Mouse (Mus musculus): ENCODE data around the gene Nsrp1. TPM values are rescaled to one million over a fixed set of nuclear protein-coding genes. Genes with fewer than 3 reads are reported as not detected.
"Not testable (repeated sequence)": the region's sequence is repeated elsewhere in the genome, so short reads cannot be mapped to it uniquely, and the experiment has no call there.

The Nsrp1 gene
- polyA plus RNA-seq, 1 experiment: 19.4 TPM

DNA sequence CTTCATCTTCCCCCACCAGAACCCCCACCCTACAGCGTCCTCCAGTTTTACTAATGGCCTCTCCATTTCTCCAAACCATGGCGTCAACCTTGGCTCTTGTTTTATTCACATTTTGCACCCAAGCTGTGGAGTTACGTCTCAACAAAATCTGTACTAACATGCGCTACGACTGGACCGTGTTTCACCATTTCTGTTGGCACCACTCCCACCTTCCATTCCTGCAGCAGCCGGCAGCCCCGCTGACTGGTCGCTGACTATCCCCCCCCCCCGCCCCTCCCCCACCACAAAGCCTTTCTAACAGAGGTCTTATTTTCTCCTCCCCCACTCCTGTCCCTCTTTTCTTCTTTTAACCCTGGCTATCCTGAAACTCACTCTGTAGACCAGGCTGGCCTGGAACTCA is 17.0 kb upstream of the Nsrp1 start:
- Histone ChIP-seq H3K27ac (ENCODE audit: insufficient read depth, low read length) (no peak overlapping the region), H3K4me1 (ENCODE audit: control insufficient read depth, insufficient read depth, low read length) (no peaks in the 10 kb centered on the region), H3K4me3 (ENCODE audit: insufficient read depth, low read length) (no peak overlapping the region)
- TF ChIP-seq CTCF (IDR thresholded peaks at IDR 0.05; ENCODE audit: borderline replicate concordance, insufficient read depth, low read length) (no peak), POLR2A (IDR thresholded peaks at IDR 0.05; ENCODE audit: low read depth, low read length) (no peak)

DNA sequence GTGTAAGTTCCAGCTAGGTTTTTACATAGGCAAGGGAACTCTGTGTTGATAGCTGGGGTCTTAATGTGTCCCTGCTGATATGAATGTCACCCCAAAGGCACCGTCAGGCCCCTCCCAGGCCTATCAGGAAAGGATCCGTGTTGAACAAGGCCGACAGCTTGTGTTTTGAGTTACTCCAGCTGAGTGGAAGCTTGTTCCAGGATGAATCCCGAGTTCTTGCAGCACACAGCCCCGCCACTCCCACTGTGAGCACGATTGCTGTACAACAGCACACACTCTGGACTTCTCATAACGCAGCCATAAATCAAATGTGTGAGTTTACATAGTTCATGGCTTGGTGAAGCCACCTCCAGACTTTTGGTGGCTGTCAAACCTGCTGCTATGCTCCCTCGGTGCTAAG is 15.9 kb upstream of the Nsrp1 start:
- Histone ChIP-seq H3K27ac (ENCODE audit: insufficient read depth, low read length) (no peak overlapping the region), H3K4me1 (ENCODE audit: control insufficient read depth, insufficient read depth, low read length) (no peaks in the 10 kb centered on the region), H3K4me3 (ENCODE audit: insufficient read depth, low read length) (no peak overlapping the region)
- TF ChIP-seq CTCF (IDR thresholded peaks at IDR 0.05; ENCODE audit: borderline replicate concordance, insufficient read depth, low read length): no peak
- no peak for TF ChIP-seq POLR2A (IDR thresholded peaks at IDR 0.05; ENCODE audit: low read depth, low read length)

DNA sequence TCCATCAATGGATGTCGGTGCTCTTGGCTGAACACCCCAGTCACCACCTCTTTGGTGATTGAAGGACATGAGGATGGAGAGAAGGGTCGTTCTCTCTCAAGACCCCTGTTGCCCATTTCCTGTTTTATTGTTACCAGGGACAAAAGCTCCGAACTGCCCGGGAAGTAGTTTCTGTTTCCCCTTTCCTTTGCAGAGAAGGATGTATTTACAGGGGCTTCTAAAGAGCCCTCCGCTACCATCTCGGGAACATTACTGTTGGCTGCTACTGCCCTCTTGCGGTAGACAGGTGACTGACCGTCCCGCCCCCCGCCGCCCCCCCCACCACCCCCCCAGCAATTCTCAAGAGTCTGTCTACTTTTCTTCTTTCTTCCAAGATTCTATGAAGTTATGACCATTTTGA is 15.0 kb upstream of the Nsrp1 start:
- peak overlapping the region; percentile 17; the same call in 1 of the 2 replicates for H3K4me3 ChIP-seq (ENCODE audit: insufficient read depth, low read length)
- TF ChIP-seq CTCF (IDR thresholded peaks at IDR 0.05; ENCODE audit: borderline replicate concordance, insufficient read depth, low read length): peak; percentile 46; the same call in 1 of the 2 replicates
- TF ChIP-seq POLR2A (IDR thresholded peaks at IDR 0.05; ENCODE audit: low read depth, low read length): no peak
- H3K27ac ChIP-seq (ENCODE audit: insufficient read depth, low read length): no peak overlapping the region
- no peaks in the 10 kb centered on the region for H3K4me1 ChIP-seq (ENCODE audit: control insufficient read depth, insufficient read depth, low read length)

DNA sequence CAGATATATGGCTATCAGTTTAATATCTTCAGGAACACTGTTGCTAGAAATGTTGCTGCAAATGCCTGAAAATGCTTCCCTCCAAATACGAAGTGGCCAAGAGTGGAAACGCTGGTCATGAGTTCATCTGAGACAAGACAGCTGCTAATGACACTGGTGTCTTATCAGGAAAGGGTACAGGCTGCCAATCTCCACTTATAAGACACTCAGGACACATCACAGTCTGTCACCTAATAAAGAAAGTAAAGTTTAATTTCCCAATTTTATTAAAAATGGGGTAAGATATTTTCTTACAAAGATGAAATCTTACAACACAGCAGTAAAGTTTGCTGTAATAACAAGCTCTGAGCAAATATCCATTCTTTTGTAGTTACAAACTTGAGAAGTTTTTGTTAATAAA is 10.9 kb upstream of the Nsrp1 start:
- no peaks in the 10 kb centered on the region for H3K4me1 ChIP-seq (ENCODE audit: control insufficient read depth, insufficient read depth, low read length)
- TF ChIP-seq CTCF (IDR thresholded peaks at IDR 0.05; ENCODE audit: borderline replicate concordance, insufficient read depth, low read length) (no peak), POLR2A (IDR thresholded peaks at IDR 0.05; ENCODE audit: low read depth, low read length) (no peak)
- no peak overlapping the region for H3K4me3 ChIP-seq (ENCODE audit: insufficient read depth, low read length)
- no peak overlapping the region for H3K27ac ChIP-seq (ENCODE audit: insufficient read depth, low read length)

DNA sequence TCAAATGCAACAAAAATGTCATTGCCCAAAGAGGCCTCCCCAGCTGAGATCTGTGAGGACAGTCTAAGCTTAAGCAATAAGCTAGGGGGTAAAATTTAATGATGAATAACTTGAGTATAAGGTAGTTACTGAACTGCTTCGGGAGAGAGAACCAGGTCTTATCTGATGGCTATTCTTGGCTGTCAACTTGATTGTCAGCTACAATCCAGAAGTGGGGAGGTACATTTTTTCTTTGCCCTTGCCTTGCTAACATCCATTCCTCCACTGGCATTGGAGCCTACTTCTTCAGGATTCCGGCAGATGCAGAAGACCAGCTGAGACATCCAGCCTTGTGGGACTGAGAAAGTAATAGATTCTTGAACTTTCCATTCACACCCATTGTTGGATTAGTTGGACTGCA is 8.8 kb upstream of the Nsrp1 start:
- H3K4me3 ChIP-seq (ENCODE audit: insufficient read depth, low read length): no peak overlapping the region
- H3K27ac ChIP-seq (ENCODE audit: insufficient read depth, low read length): no peak overlapping the region
- TF ChIP-seq CTCF (IDR thresholded peaks at IDR 0.05; ENCODE audit: borderline replicate concordance, insufficient read depth, low read length): no peak
- TF ChIP-seq POLR2A (IDR thresholded peaks at IDR 0.05; ENCODE audit: low read depth, low read length): no peak

DNA sequence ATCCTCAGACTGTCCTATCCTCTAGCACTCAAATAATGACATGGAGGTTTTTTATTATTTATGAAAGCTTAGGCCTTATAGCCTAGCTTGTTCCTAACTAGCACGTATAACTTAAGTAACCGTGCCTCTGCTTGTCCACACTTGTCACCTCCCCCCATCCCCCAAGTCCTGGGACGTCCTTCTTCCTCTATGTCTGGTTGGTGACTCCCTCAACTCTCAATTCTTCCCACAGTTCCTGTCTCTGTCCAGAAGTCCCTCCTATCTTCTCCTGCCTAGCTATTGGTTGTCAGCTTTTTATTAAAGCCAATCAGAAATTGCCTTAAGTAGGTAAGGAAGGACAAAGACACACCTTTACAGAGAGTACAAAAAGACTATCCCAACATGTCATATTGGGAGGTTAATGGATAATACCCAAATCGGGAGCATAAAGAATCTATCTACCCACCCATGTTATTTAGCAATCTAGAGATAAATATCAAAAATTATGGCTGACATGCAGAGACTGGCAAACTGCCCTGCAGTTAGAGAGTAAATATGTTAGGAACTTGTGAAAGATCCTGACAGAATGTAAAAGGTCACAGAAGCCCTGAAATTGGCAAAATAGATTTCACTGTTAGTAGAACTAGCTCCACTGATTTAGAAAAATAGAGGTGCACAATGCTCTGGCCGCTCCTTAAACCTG is 5.9 kb upstream of the Nsrp1 start:
- TF ChIP-seq CTCF (IDR thresholded peaks at IDR 0.05; ENCODE audit: borderline replicate concordance, insufficient read depth, low read length): no peak
- TF ChIP-seq POLR2A (IDR thresholded peaks at IDR 0.05; ENCODE audit: low read depth, low read length): no peak
- no peaks in the 10 kb centered on the region for H3K4me1 ChIP-seq (ENCODE audit: control insufficient read depth, insufficient read depth, low read length)
- no peak overlapping the region for H3K4me3 ChIP-seq (ENCODE audit: insufficient read depth, low read length)
- no peak overlapping the region for H3K27ac ChIP-seq (ENCODE audit: insufficient read depth, low read length)

More for the DNA sequence above, 8.8 kb upstream of the Nsrp1 start:
- H3K4me1 ChIP-seq (ENCODE audit: control insufficient read depth, insufficient read depth, low read length): no peaks in the 10 kb centered on the region

DNA sequence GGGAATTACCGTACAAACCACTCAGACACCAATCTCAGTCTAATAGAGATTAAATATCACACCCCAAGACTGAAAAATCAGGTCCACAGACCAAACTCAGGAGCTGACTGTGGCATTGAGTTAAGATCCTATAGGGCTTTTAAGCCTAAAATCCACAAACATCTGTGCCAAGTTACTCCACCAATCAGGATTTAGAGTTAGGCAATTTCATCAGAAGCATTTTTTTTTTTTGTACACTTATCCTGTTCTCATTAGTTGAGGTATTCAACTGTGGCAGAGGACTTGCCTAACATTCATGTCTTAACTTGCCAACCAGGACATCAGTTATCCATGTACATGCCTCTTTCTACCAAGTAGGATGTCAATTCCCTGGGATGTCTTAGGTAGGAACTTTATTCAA is 1.1 kb upstream of the Nsrp1 start:
- Histone ChIP-seq H3K4me3 (ENCODE audit: insufficient read depth, low read length) (no peak overlapping the region), H3K4me1 (ENCODE audit: control insufficient read depth, insufficient read depth, low read length) (no peaks in the 10 kb centered on the region), H3K27ac (ENCODE audit: insufficient read depth, low read length) (no peak overlapping the region)
- TF ChIP-seq CTCF (IDR thresholded peaks at IDR 0.05; ENCODE audit: borderline replicate concordance, insufficient read depth, low read length) (no peak), POLR2A (IDR thresholded peaks at IDR 0.05; ENCODE audit: low read depth, low read length) (no peak)

DNA sequence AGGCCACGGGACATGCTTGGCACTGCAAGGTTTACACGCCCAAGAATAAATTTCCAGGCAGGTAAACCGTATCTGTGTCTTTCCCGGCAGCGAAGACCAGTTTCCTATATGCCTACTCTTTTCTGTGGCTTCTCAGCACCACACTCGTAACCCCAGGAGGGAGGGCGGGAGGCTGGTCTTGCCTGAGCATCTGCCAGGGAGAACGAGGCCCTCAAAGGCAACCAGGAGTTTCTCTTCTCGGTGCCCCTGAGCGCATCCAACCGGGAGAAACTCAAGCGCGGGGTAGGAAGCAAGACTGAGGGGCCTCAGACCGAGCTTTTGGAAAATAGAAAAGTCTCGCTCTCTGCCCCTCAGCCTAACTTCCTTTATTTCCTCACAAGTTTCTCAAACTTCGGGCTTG is 443 bp downstream of the Nsrp1 start:
- no peaks in the 10 kb centered on the region for H3K4me1 ChIP-seq (ENCODE audit: control insufficient read depth, insufficient read depth, low read length)
- H3K27ac ChIP-seq (ENCODE audit: insufficient read depth, low read length): peak overlapping the region; percentile 21
- TF ChIP-seq CTCF (IDR thresholded peaks at IDR 0.05; ENCODE audit: borderline replicate concordance, insufficient read depth, low read length): no peak
- no peak for TF ChIP-seq POLR2A (IDR thresholded peaks at IDR 0.05; ENCODE audit: low read depth, low read length)
- peak overlapping the region; percentile 86 for H3K4me3 ChIP-seq (ENCODE audit: insufficient read depth, low read length)

DNA sequence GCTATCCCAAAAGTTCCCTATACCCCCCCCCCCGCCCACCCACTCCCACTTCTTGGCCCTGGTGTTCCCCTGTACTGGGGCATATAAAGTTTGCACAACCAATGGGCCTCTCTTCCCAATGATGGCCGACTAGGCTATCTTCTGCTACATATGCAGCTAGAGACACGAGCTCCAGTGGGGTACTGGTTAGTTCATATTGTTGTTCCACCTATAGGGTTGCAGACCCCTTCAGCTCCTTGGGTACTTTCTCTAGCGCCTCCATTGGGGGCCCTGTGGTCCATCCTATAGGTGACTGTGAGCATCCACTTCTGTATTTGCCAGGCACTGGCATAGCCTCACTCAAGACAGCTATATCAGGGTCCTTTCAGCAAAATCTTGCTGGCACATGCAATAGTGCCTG is 904 bp downstream of the Nsrp1 start:
- H3K27ac ChIP-seq (ENCODE audit: insufficient read depth, low read length); H3K4me1 ChIP-seq (ENCODE audit: control insufficient read depth, insufficient read depth, low read length): not testable (repeated sequence)
- peak overlapping the region; percentile 86 for H3K4me3 ChIP-seq (ENCODE audit: insufficient read depth, low read length)

DNA sequence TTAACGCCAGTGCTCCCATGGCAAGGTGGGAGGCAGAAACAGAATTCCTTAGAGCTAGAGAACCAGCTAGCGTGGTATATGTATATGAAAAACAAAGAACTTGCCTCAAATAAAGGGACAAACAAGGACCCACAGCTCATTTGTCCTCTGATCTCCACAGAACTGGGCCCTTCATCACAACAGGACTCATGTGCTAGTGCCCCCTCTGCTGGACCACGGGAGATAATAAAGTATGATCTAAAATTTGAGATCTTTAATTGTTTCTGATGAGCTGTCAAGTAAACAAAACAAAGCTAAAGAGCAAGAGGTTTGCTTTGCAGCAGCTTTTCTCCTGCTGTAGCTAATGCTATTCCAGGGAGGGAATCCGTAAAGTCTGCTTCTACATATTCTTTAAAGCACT is 7.5 kb downstream of the Nsrp1 start:
- TF ChIP-seq POLR2A (IDR thresholded peaks at IDR 0.05; ENCODE audit: low read depth, low read length) (no peak), CTCF (IDR thresholded peaks at IDR 0.05; ENCODE audit: borderline replicate concordance, insufficient read depth, low read length) (no peak)
- Histone ChIP-seq H3K4me3 (ENCODE audit: insufficient read depth, low read length) (no peak overlapping the region), H3K27ac (ENCODE audit: insufficient read depth, low read length) (no peak overlapping the region), H3K4me1 (ENCODE audit: control insufficient read depth, insufficient read depth, low read length) (no peaks in the 10 kb centered on the region)

DNA sequence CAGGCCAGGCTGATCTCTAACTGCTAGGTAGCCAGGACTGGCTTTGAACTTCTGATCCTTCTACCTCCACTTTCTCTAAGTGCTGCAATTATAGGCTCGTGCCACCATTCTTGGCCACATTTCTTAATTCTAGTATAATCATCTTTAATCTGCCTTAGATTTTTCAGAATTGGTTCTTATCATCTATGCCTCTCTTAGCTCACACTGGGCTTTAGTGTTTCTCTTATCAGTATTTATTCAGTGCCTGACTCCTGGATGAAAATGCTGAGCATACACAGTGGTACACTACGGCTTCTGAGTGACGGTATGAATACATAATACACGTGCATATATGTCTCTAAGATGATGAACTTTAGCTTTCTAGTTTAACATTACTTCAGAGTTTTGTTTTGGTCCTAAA is 9.4 kb downstream of the Nsrp1 start:
- H3K27ac ChIP-seq (ENCODE audit: insufficient read depth, low read length): no peak overlapping the region
- TF ChIP-seq CTCF (IDR thresholded peaks at IDR 0.05; ENCODE audit: borderline replicate concordance, insufficient read depth, low read length): no peak
- TF ChIP-seq POLR2A (IDR thresholded peaks at IDR 0.05; ENCODE audit: low read depth, low read length): no peak
- no peak overlapping the region for H3K4me3 ChIP-seq (ENCODE audit: insufficient read depth, low read length)
- no peaks in the 10 kb centered on the region for H3K4me1 ChIP-seq (ENCODE audit: control insufficient read depth, insufficient read depth, low read length)
